Mouse (Mus musculus) hindbrain, postnatal 0 days (tissue): ENCODE measurements around the gene Zfp580. TPM values are rescaled to one million over a fixed set of nuclear protein-coding genes. Genes with fewer than 3 reads are reported as not detected.
"Not testable (repeated sequence)": the region's sequence is repeated elsewhere in the genome, so short reads cannot be mapped to it uniquely, and the experiment has no call there.

Experiments
- ATAC-seq: fragments of 200-750 bp; cut with Nextera tagmentation; 2 replicates; pipeline ENCODE4 v1.8.0; 2017; ENCODE audit warnings: mild to moderate bottlenecking, moderate TSS enrichment, moderate library complexity
- DNase-seq: peaks from one replicate; pipeline ENCODE4 v3.0.0-alpha.2; 2015; ENCODE audit warnings: low spot score
- H3K27ac ChIP-seq: fragments of 300-500 bp; sonication (generic); 2 replicates; pipeline ENCODE4 v1.5.1; 2014; ENCODE audit warnings: mild to moderate bottlenecking
- H3K27me3 ChIP-seq: fragments of 300-500 bp; sonication (generic); 2 replicates; pipeline ENCODE4 v1.6.1; 2014; ENCODE audit warnings: low read length, mixed read lengths; ENCODE audit not compliant: insufficient read depth
- H3K36me3 ChIP-seq: fragments of 300-500 bp; sonication (generic); 2 replicates; pipeline ENCODE4 v1.6.1; 2014; ENCODE audit warnings: low read length, mixed read lengths; ENCODE audit not compliant: insufficient read depth
- H3K4me1 ChIP-seq: fragments of 300-500 bp; sonication (generic); 2 replicates; pipeline ENCODE4 v1.6.1; 2014; ENCODE audit warnings: antibody characterized with exemption, low read length, mixed read lengths; ENCODE audit not compliant: insufficient read depth
- H3K4me2 ChIP-seq: fragments of 300-500 bp; sonication (generic); 2 replicates; pipeline ENCODE4 v1.6.1; 2014; ENCODE audit warnings: low read depth, mild to moderate bottlenecking, low read length, moderate library complexity, mixed read lengths
- H3K4me3 ChIP-seq: fragments of 300-500 bp; sonication (generic); 2 replicates; pipeline ENCODE4 v1.5.1; 2014; ENCODE audit warnings: low read length
- H3K9ac ChIP-seq: fragments of 300-500 bp; sonication (generic); replicated peaks from 2 replicates; pipeline ENCODE4 v1.6.1; 2014; ENCODE audit warnings: mild to moderate bottlenecking, low read length, moderate library complexity, mixed read lengths
- H3K9me3 ChIP-seq: fragments of 300-500 bp; sonication (generic); 2 replicates; pipeline ENCODE4 v1.6.1; 2016; ENCODE audit warnings: low read length, mixed read lengths
- CTCF ChIP-seq: IDR thresholded peaks from 2 replicates; pipeline ENCODE4 v1.5.1; 2016; ENCODE audit warnings: antibody characterized with exemption, control low read depth, low read depth
- WGBS: fragments of 180-500 bp; shearing (Covaris S2); extraction: QIAGEN DNeasy Blood & Tissue Kit; methylation state at CpG from one replicate; pipeline ENCODE4 v1.1.7; 2014; 5-methylcytosine and 5-hydroxymethylcytosine counted together
- polyA plus RNA-seq: library from polyadenylated mRNA; unstranded; fragments of >200 nt; fragmentation: Nextera tagmentation; extraction: Ambion mirVana; gene quantifications from 2 replicates; pipeline ENCODE4 v1.2.1, GENCODE M21; 2015
- total RNA-seq: library from RNA; depleted of rRNA; stranded (reverse); fragments of >200 nt; gene quantifications from 2 replicates; pipeline ENCODE4 v1.2.3, GENCODE M21; 2014

Gene Zfp580
- total and polyA plus RNA-seq, 2 experiments from 2014 or later: 69.6 to 128 TPM

DNA sequence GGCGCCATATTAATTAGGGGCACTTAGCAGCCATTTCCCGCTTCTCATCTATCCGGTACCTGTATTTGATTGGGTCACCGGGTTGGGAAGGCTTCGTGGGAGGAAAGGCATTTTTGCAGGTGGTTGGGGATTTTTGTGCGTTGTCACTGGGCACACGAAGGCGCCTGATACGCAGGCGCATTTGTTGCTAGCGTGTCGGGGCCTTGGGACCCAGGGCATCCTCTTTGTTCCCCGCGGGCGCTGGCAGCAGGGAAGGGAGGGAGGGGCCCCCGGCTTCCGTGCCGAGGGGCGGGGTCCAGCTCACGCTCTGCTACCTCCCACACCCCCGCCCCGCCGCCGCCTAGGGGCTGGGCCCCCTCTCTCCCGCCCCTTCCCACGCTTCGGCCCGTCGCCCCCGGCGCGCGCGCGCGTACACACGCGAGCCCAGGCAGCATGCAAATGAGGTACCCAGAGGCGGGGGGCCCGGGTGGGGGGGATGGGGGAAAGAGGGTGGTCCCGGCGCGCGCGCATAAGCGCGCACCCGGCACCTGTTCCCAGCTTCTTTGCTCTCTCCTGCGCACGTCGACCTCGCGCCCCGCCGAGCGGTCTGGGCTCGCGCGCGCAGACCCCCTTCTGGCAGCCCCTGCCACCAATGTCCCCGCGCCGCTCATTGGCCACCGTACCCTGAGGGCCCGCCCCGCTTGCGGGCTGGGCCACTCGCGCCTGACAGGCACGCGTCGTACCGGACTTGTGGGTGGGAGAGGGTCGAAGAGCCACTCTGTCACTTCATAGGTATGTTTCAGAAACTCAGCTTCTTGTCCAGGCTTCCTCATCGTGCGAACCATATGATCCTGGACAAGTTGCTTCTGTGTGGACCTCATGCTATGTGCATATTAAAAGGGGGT lies 36.0 kb upstream of the Zfp580 start, which contains the start of gene Gm44973:
Gene Gm44973, plus strand, starts transcription at position 379 of the 884 bp plus-strand sequence.
- H3K4me2 ChIP-seq: peak within 1 kb of the TSS; percentile 66
- DNase-seq (peak; percentile 96), ATAC-seq (peak; percentile 83)
- WGBS: under 1% methylated on average over 57 of the region's 76 CpGs
- peak within 1 kb of the TSS; percentile 73 for H3K9ac ChIP-seq
- no peaks in the 10 kb centered on the region for H3K4me1 ChIP-seq
- H3K27ac ChIP-seq: peak within 1 kb of the TSS; percentile 98
- TF ChIP-seq CTCF: no peak
- no peaks in the 10 kb centered on the region for H3K9me3 ChIP-seq
- H3K27me3 ChIP-seq: no peaks in the 10 kb centered on the region
- H3K4me3 ChIP-seq: peak within 1 kb of the TSS; percentile 65
- peaks cover 14% of the 10 kb centered on the region for H3K36me3 ChIP-seq

DNA sequence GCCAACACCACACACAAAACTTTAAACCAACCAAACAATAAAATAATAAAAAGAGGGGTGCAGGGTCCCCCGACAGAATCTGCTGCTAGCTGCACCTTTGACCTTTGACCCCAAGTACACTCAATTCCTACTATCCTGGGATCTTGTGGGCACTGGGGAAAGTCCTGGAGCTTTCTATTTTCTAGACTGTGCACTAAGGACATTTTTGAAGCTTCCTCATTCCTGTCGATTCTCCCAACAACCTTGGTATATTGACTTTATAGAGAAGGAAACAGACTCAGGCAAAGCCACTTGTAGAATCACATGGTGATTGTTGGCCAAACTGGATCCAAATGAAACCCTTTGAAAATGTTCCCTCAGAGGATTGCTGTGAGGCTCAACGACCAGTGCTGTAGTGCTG lies 35.3 kb upstream of the Zfp580 start:
- ATAC-seq: no peak
- no peaks in the 10 kb centered on the region for H3K9me3 ChIP-seq
- H3K4me1 ChIP-seq: peaks cover 1% of the 10 kb centered on the region; the same call in 1 of the 2 replicates
- WGBS: 64% methylated on average over 3 of the region's 3 CpGs
- H3K4me3 ChIP-seq: peak overlapping the region; percentile 65
- H3K36me3 ChIP-seq: peaks cover 14% of the 10 kb centered on the region
- no peak for TF ChIP-seq CTCF
- peak overlapping the region; percentile 66 for H3K4me2 ChIP-seq
- DNase-seq: no peak
- H3K27ac ChIP-seq: peak overlapping the region; percentile 98
- H3K27me3 ChIP-seq: no peaks in the 10 kb centered on the region
- H3K9ac ChIP-seq: peak overlapping the region; percentile 73; the same call in 1 of the 2 replicates

DNA sequence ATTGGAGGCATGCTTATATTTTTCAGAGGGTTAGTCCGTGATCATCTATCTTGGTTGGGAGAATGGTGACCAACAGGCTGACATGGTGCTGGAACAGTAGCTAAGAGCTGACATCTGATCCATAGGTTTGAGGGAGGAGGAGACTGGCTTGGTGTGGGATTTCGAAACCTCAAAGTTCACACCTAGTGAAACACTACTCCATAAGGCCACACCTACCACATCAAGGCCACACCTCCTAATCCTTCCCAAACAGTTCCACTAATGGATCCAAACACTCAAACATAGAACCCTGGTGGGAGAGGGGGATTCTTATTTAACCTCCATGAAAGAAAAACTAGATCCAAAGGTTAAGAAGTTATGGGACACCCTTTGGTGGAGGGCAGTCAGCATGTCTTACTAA lies 34.4 kb upstream of the Zfp580 start:
- H3K4me1 ChIP-seq: peaks cover 7% of the 10 kb centered on the region
- H3K9me3 ChIP-seq: no peaks in the 10 kb centered on the region
- WGBS: 95% methylated on average over 2 of the region's 2 CpGs
- H3K4me2 ChIP-seq: no peak overlapping the region
- no peak overlapping the region for H3K4me3 ChIP-seq
- H3K27ac ChIP-seq: no peak overlapping the region
- H3K9ac ChIP-seq: no peak overlapping the region
- ATAC-seq (no peak), DNase-seq (no peak)
- H3K36me3 ChIP-seq: peaks cover 6% of the 10 kb centered on the region
- H3K27me3 ChIP-seq: no peaks in the 10 kb centered on the region
- TF ChIP-seq CTCF: no peak

DNA sequence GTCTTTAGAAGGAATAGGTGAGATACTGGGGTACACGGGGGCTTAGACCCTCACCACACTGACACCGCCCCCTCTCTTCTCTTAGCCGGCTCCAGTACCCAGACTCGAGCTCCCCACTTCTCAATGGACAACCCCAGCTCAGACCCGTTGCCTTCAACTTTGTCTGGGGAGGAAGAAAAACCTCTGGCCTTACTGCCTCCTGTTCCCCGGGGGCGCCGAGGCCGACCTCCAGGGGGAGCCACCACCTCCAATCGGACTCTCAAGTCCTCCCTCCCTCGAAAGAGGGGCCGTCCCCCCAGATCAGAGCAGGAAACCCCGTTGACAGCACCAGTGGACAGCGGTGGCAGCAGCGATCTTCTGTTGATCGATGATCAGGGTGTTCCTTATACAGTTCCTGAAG lies 34.0 kb upstream of the Zfp580 start:
- Histone ChIP-seq H3K9ac (no peak overlapping the region), H3K27ac (no peak overlapping the region), H3K9me3 (no peaks in the 10 kb centered on the region), H3K4me3 (no peak overlapping the region), H3K4me1 (peaks cover 7% of the 10 kb centered on the region), H3K4me2 (no peak overlapping the region), H3K27me3 (no peaks in the 10 kb centered on the region), H3K36me3 (peaks cover 4% of the 10 kb centered on the region)
- DNase-seq: no peak
- WGBS: 93% methylated on average over 16 of the region's 16 CpGs
- TF ChIP-seq CTCF: 0 out of 2 replicates have a peak, but pooled peaks have one; percentile 15
- no peak for ATAC-seq

DNA sequence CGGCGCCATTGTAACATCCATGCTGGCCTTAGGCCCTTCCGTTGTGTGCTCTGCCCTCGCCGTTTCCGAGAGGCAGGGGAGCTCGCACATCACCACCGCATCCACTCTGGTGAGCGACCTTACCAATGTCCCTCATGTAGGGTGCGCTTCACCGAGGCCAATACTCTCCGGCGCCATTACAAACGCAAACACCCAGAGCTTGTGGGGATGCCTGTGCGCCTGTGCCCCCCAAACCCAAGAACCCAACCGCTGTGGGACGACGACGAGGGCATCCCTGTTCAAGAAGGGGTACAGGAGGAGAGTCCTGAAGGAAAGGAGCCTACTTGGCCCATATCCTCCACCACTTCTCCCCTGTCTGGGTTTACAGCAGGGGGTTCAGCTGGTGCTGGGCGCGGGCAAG lies 33.4 kb upstream of the Zfp580 start:
- DNase-seq: no peak
- no peak for TF ChIP-seq CTCF
- no peak overlapping the region for H3K4me2 ChIP-seq
- no peaks in the 10 kb centered on the region for H3K36me3 ChIP-seq
- H3K4me3 ChIP-seq: no peak overlapping the region
- H3K27me3 ChIP-seq: no peaks in the 10 kb centered on the region
- no peak for ATAC-seq
- H3K9me3 ChIP-seq: no peaks in the 10 kb centered on the region
- WGBS: 99% methylated on average over 21 of the region's 21 CpGs
- no peak overlapping the region for H3K27ac ChIP-seq
- no peak overlapping the region for H3K9ac ChIP-seq
- peaks cover 7% of the 10 kb centered on the region for H3K4me1 ChIP-seq

DNA sequence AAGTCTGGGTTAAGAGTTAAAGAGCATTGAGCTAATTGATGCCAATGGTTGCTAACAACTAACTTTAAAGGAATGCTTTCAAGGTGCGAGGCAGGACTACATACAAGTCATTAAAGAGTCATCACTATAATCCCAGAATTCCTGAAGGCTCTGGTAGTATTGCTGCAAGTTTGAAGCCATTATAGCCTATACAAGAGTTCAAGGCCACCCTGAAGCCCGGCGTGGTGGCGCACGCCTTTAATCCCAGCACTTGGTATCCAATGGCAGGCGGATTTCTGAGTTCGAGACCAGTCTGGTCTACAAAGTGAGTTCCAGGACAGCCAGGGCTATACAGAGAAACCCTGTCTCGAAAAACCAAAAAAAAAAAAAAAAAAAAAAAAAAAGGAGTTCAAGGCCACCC lies 31.8 kb upstream of the Zfp580 start:
- Histone ChIP-seq H3K4me3 (peak overlapping the region; percentile 60), H3K27ac (peak overlapping the region; percentile 93; the same call in 1 of the 2 replicates), H3K4me2 (peak overlapping the region; percentile 86), H3K36me3 (peaks cover 11% of the 10 kb centered on the region; the same call in 1 of the 2 replicates)
- not testable (repeated sequence) for H3K4me1 ChIP-seq, H3K27me3 ChIP-seq, DNase-seq, H3K9ac ChIP-seq, H3K9me3 ChIP-seq, ATAC-seq
- 36% methylated on average over 8 of the region's 8 CpGs for WGBS
